Mouse (Mus musculus) heart, adult 9 months (tissue): ENCODE measurements at regions not wholly inside any gene's neighbourhood (a gene's known extent, or its start where the extent isn't known, plus 50 kb on each side); places are given as distances from the start of the nearest gene placed in this dataset.
A peak's percentile ranks its signal among the peaks of the same experiment; 100 is the strongest.

Source experiments
- DNase-seq, 2 experiments: peaks; one replicate each; pipeline ENCODE4 v3.0.0; 2022; ENCODE audit warnings: low spot score in 2 of 2

DNA sequence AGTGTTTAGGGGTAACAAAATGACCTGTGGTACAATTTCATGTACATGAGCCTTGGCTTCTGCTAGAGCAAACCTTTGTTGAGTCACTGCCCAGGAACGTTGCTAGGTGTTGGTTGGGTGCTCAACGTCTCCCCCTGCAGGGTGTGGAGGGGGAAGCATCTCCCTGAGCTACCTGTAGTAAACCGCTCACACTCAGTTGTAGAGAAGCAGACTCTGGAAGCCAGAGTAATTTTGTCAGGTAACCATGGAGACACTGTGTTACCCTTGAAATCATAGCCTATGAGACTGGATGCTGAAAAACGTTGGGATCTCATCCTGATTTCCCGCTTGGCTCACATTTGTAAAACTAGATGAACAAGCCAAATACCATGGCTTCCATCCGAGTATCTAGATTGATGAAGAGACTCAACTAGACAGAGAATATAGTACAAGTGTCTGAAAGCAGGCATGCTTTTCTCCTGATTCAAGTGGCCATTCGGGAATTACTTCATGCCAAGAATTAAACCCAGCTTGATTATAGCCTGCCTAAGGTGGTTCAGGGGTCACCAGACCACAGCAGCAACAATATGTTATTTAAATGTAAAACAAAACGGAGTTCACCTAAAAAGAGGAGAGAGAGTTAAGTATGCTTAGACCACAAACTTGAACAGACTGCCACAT, 63.7 kb upstream of the Ctla4 start:
- no peak for DNase-seq

DNA sequence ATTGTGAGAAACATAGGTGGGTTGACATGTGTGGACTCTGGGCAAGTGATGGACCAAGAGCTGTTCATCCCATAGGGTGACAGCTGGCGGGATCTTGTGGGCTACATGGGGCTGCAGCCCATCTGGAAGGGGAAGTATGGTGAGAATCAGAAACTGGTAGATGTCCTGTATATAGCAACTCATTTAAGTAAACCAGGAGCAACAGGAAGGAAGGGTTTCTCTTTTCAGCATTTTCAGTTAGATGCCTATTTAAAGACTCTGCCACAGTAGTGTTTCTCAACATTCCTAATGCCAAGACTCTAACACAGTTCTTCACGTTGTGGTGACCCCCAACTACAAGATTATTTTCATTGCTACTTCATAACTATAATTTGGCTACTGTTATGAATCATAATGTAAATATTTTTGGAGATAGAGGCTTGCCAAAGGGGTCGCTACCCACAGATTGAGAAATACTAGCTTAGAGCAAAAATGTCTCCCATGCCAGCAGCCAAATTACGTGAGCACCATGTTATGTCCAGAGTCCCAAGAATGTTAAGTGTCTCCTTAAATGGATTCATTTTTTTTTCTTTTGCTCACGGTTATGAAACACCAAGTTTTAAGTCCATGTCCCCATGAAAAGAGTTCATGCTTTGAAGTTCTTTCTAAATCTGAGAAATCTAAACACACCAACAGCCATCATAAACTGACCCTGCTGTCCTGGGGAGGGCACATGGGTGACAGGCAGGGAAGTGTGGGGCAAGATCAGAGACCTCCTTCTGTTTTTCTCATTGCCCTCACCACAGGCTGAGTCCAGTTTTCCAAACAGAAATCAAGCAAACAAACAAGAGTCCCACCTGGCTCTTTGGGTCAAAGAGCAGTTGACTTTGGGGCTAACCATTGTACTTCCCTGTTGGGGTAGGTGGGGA, 62.3 kb upstream of the Ctla4 start:
- no peak for DNase-seq

DNA sequence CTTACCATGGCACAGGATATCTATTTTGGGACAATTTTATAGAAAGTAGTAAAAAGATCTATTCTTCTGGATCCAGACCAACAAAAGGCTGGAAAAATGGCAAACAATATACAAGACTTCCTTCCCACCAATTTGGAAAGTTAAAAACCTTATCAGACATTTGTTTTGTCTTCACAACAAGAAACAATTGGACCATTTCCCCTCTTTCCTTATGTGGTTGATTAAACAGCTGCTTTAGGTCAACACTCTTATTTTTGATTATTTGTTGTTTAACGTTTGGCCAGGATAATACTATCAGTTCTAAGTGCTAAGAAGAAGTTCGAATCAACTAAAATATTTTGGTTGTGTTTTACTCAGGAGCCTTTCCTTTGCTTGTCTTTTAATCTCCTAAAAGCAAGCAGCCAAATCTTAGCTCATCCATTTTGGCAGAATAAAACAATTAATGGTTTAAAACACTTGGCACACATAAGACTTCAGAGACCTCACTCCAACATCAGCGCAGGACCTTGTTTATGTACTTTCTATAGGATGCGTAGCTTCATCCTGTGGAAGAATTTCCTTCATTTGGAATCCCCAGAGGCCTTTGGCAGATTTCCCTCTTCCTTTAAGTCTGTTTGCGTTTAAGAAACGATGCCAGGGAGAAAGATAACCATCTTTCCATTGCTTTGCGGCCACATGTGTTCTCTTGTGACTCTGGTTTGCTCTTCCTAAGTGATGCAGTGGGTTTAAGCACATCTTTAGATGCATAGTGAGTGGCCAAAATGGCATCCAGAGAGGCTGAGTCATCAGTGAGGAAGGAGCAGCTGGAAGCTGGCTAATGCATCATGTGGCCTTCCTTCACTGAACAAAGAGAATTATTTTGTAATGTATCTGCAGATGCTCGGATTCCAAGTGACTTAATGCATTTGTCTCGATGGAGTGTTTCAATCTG, 61.3 kb upstream of the Ctla4 start:
- DNase-seq = peak; percentile 47 to 58

DNA sequence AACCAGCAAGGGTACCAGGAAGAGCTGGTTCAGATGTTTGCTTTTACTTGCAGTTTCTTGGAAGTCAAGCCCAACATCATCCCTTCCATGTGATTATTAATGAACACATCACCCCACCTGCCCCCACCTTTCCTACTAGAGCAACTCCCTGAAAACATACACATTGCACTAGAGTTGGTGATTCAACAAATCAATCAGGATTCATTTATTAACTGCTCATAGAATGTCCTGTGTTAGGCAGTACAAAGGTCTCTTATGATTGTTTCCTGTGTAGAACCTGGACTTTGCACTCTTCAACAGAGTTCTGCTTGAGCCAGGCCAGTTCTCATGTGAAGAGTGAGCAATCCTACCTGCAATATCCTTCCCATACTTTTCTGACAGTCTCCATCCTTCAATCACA, 59.8 kb upstream of the Ctla4 start:
- DNase-seq = no peak

DNA sequence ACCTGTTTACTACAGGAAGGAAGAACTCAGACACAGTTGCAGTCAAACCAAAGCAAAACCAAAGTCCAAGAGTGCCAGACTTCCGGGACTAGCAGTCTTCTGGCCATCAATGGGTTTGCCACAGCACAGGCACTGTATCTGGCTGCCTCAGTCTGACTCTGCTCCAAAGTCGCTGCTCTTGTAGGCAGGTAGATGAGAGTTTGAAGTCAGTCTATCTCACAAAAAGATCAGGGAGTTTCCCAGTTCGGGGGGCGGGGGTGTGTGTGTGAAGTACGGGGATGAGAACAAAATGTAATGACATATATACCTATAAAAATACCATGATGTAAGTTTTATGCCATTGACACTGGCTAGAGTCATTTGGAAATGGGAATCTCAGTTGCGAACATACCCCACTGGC, 58.6 kb upstream of the Ctla4 start:
- DNase-seq = no peak

DNA sequence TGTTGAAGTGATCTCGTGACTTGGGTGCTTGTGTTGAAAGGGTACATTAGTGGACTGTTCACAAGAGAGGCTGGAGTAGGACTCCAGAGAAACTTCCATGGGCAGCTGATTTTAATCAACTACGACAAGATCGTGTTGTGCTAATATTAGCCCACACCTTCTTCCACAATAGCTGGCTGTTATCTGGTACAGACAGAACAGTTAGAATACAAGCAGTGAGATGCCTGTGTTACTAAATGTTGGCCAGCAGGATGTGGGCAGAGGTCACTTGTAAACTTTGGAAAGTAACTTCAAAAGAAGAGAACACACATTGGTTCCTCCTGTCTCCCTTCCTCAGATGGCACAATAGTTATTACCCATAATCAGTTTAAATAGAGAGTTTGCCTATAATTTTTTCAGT, 57.0 kb upstream of the Ctla4 start:
- no peak for DNase-seq

- DNase-seq = no peak
Observed at GRCm38 (mm10) chr1:60833668-60834067, 53.1 kb upstream of the Ctla4 start.
